Mouse (Mus musculus) gastrocnemius, postnatal 4 days (tissue): ENCODE measurements around the gene Gse1. TPM values are rescaled to one million over a fixed set of nuclear protein-coding genes. Genes with fewer than 3 reads are reported as not detected.

Source experiments
- DNase-seq, 2 experiments: peaks; one replicate each; pipeline ENCODE4 v3.0.0; 2021 to 2022; ENCODE audit warnings: low spot score in 2 of 2, mixed read lengths in 2 of 2
- total RNA-seq, 2 experiments: library from RNA; stranded (reverse); gene quantifications; 2 replicates each; pipeline ENCODE4 v1.2.3; 2021

The Gse1 gene
- total RNA-seq, 2 experiments from 2014 or later, result 45.9 to 48.7 TPM

DNA sequence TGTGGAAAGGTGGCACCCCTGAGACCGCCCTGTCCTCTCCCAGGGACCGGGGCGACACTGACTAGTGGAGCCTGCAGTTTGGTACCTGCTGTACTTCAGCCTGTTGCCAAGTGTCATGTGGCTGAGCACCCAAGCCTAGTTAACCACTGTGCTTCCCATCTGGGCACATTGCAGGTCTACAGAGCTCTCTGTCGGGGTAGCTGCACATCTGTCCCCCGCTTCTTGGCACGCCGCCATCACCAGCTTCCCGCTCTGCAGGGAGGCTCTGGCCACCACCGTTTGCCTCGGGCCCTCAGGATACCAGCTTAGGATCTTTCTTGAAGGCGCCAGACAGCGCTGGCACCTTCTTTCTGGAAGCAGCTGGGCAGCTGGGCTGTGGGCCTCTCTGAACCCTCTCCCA lies 6.2 kb downstream of the Gse1 start:
- DNase-seq, result peak in 1 of 2 experiments; percentile 61

DNA sequence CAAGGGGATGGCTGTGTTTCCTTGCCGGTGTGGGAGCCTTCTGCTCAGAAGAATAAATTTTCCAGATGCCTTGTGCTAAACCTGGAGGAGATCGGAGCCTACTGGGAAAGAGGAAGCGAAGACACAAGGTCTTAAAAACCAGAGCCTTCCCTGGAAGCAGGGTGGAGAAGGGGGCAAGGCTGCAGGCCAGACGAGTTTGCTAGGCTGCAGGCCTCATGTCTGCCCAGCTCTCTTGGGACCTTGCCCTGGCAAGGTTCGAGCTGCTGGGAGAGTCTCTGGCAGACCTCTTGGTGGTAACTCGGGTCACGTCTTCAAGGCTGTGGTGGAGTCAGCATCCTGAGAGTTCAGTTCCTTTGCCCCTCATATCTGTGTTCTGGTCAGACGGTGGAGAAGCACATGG lies 6.6 kb downstream of the Gse1 start:
- DNase-seq, result no peak

DNA sequence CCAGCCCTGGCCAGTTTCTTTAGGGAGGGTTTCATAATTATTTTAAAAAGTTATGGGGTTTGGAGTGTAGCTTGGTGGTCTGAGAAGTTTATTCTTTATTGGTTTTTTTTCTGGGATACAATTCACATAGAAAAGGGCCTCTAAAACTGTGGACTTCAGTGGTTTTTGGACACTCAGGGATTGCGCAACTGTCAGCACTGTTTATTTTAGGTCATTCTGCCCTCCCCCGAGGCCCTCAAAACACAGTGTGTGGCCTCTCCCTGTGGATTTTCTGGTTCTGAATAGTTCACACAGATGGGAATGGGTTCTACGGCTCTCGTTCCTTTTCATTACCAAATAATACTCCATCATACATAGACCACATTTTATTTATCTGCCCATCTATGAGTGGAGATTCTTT lies 15.0 kb downstream of the Gse1 start:
- DNase-seq, result no peak

DNA sequence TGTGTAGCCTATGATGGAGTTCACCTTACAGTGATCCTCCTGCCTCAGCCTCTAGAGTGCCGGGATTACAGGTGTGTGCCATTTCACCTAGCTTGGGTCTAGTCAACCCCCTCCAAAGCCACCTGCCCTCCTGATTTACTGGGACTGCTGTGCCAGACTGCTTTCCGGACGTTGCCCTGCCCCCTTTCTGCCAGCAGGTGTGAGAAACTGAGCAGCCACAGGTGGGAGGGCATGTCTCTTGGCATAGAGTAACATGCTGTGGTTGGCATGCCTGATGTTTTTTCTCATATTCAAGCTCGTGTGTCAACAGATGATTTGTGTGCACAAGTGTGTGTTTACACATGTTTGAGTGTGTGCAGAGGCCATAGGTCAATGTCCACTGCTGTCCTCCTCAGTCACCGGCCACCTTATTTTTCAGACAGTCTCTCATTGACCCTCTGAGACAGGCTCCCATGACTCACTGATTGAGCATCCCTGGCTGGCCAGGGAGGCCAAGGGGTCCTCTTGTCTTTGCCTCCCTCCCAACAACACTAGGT lies 15.7 kb downstream of the Gse1 start:
- DNase-seq, result no peak

DNA sequence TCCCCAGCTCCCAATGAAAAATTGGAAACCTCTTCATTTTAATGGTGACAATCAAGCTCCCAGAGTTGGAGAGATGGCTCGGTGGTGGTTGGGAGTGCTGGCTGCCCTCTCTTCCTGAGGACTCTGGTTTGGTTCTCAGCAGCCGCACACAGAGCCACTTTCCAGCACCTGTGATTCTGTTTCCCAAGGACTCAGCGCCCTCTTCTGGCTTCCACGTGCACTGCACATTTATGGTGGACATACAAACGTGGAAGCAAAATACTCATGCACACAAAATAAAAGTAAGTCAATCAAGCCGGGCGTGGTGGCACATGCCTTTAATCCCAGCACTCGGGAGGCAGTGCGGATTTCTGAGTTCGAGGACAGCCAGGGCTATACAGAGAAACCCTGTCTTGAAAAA lies 16.3 kb downstream of the Gse1 start:
- DNase-seq, result no peak

DNA sequence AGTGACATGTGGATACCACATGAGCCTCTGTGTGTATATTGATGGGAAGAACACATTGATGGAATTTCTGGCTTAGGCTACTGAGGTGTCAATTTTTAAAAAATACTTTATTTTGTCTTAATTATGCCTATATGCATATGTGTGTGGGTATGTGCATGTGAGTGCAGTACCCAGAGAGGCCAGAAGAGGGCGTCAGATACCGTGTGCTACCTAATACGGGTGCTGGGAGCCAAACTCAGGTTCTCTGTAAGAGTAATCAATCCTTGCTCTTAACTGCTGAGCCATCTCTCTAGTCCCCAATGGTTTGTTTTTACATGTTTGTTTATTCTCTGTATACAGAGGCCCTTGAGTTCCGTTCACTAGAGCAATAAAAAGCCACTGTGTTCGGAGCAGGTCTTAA lies 19.4 kb downstream of the Gse1 start:
- no peak for DNase-seq

DNA sequence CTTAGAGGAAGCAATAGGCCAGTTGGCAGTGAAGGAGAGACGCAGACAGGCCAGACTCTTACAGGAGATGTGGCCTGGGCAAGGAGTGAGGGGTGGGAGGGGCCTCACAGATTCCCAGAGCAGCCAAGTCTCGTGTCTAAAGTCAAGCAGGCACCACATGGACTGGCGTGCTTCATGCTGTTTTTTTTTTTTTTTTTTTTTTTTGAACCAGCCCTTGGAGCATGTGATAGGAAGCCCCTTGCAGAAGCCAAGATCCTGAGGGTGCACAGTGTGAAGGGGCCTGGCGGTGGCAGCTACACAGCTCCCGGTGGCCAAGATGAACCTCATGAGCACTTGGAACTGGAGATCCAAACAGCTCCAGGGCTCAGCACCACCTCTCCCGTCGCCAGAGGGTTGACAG lies 19.8 kb downstream of the Gse1 start:
- no peak for DNase-seq

DNA sequence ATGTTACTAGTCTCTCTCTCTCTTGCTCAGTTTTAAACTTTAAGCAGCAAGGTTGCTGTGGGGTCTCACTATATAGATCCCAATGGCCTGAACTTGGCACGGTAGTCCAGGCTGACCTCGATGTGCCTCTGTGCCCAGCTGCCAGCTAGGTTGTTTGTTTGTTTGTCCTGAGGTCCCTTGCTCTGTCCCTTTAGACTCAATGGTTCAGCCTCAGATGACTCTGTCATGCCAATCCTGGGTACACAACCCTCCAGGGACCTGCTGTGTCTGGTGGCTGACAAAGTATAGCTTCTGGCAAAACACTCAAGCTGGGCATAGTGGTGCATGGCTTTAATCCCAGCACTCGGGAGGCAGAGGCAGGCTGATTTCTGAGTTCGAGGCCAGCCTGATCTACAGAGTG lies 20.2 kb downstream of the Gse1 start:
- no peak for DNase-seq

DNA sequence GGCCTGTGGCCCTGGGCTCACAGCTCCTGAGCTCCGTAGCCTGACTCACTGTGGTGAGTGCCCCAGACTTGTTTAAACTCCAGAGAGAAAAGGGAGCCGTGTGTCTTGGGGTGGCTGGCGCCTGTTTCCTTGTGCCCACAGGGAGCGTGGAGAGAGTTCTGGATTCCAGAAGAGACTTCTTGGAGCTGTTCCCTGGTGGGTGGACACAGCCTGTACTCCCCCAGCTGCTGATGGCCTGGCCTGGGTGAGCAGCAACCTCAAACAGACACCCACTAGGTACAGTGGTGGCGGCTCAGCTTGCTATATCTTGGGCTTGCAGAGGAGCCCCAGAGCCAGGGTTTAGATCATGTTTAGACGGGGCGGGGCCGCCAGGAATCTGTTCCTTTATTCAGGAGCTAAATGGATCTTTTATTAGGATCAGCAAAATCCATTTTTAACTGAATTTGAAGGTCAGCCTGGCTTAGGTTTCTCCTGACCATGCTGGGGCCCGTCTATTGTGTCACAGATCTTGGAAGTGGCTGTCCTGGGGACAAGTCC lies 21.6 kb downstream of the Gse1 start:
- no peak for DNase-seq

DNA sequence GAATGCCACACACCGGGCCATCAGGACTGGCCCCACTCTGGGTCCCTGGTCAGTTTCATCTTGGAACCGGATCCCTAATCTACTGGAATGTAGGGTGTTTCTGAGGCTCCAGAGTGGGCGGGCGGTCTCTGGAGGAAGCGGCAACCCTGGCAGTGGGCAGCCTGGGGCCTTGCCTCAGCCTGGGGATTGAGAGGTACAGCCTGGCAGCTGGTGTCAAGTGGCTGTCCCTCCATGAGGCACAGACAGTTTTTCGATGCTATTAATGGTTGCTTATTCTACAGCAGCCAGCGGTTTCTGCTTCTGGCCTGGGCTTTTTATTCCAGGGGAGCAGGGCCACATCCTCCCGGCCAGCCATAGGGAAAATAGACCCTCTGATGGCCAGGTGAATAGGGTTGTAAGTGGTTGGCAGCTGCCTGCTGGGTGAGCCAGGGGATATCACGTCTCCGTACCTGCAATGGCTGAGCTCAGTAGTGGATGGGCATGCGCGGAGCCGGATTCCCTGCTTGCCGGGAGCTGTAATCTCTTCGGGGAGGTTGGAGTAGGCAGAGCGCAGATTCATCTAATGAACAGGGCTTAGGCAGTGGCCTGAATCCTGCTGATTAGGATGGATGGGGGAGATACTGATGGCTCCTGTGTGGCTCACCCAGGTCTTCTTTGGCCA lies 22.6 kb downstream of the Gse1 start:
- DNase-seq, result no peak

DNA sequence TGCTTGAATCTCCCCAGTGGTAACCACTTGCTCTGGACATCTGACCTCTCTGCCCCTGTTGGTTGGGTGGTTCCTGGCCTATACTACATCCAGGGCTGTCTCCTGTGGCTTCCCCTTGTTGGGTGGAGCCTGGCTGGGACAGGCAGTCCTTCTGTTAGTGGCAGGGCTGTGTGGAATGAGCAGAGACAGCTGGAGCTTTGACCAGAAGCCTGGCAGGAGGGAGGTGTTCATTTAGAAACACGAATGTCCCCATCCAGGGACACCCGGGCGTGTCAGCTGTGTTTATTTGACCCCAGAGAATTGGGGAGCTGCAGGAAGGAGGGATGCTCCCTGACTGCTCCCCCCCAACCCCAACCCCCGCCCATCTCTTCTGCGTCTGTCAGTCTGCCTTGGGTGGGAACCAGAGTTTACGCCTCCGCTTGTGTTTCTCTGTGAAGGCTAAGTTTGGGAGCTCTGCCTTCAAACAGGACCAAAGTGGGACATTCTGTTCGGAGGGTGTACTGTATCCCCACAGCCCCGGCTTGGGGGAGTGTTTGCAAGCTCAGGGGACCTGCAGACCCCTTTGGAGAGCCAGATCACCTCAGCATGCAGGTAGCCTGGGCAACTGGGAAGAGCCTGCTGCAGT lies 23.3 kb downstream of the Gse1 start:
- DNase-seq, result no peak

DNA sequence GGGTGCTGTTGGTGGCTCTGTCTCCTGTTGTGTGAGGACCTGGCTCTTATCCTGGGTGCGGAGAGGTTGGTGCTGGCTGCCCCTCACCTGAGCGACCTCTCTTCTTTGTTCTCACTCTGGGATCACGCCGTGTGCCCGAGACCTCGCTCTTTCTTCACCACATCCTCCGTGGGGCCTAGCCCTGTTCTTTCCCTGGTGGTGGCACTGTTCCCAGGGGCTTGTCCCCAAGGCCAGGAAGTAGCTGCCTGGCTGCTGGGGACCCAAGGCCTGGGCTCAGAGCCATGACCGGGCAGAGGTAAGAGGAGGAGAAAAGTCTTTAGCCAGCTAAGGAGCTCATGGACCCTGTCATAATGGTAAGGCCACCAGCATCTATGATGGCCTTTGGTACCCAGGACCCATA lies 25.4 kb downstream of the Gse1 start:
- DNase-seq, result no peak

DNA sequence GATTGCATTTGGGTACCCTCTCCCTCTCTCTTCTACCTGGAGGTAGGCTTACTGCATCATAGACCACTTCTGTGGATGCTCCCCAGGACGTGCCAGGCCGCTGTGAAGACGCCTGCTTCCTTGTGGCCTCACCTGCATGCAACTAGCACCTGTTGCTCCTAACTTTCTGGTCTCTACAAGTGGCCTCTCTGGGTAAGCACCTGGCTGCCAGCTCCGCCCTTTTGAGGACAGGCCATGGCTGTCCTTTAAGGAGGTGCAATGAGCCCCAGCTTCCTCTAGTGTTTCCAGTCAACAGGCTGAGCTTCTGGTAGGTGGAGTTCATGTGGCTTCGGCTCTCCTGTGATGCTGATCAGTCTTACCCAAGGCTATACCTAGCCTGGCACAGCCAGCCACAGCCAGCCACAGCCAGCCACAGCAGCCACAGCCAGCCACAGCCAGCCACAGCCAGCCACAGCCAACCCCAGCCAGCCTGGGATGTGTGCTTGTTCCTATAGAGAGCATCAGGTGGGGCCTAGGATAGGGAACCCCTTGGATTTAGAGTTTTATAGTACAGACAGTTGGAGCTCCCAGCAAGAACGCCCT lies 27.2 kb downstream of the Gse1 start:
- DNase-seq, result no peak

DNA sequence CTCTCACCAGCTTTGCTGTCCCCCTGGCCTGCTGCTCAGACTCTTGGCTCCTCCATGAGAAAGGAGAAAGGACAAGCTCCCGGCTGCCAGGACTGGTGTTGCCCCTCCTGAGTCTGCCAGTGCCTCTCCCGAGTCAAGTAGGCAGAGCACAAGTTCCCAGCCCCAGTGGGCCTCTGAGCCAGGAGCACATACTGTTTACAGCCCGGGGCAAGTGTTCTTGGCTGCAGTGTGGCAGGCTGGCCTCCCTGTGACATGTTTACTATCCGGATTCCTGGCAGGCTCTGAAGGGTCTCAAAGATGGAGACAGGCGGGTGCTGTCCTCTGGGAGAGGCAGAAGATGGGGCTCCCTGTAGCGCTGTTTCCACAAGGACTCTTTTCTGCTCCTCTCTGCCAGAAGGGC lies 28.7 kb downstream of the Gse1 start:
- no peak for DNase-seq

DNA sequence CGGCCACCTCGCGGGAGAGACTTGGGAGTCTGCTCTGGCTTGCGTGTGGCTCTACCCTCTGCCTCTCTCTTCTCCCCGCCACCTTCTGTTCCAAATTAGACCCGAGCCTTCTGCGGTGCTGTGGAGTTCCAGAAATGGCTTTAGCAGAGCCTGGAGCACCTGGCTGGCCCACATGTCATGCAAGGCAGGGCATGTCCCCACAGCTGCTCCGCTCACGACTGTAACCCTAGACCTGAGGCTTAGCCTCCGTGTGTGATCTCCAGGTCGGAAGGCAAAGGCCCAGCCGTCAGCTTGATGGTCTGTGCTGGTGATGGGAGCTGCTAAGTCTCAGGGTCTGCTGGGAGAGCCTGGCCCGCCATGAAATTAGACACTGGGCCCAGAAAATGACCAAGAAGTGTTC lies 30.9 kb downstream of the Gse1 start:
- DNase-seq, result no peak

DNA sequence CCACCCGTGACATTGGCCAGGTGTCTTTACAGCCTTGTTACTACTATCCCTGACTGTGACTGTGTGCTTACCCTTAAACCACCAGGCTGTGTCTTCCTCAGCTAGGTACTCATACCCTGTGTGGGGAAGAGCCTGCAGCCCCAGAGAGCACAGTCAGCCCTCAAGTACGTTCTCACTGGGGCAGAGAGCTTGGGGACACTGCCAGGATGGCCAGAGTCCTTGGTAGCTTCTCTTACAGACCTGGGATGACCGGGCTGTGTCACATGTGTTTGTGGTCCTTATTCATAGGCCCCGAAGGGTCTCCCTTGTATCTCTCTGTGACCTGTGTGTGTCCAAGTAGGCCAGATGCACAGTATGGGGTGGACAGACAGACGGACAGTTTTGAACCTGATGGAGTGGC lies 32.4 kb downstream of the Gse1 start:
- DNase-seq, result no peak

DNA sequence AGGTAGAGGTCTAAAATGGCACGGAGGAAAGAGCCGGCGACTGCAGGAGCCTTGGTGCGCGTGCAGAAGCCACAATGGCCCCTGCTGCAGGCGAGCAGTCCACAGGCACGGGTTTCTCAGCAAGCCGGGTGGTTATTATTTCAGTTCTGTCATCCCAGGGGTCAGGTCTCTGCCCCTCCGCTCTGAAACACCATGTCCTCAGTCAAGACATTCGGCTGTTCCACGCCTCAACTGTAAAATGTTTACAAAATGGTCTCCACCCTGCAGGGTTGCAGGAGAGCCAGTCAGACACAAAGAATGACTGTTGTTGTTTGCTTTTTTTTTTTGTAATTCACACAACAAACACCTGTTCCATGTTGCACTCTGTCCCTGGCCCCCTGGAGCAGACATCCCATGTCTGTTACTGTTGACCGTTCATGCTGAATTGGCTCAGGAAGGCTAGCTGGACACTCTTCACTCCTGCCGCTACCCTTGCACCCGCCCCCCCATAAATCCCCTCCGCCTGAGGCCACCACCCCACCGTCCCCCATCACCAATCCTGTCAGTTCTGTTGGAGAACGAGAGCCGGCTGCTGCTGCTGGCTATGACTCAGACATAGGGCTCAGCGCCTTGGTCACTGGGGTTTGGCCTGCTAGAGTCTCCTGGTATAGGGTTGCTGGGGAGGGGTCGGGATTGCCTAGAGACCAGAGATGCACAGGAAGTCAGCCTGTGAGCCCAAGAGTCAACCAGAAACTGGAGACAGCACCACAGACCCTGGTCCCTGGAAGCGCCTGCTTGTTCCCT lies 33.3 kb downstream of the Gse1 start:
- DNase-seq, result no peak

DNA sequence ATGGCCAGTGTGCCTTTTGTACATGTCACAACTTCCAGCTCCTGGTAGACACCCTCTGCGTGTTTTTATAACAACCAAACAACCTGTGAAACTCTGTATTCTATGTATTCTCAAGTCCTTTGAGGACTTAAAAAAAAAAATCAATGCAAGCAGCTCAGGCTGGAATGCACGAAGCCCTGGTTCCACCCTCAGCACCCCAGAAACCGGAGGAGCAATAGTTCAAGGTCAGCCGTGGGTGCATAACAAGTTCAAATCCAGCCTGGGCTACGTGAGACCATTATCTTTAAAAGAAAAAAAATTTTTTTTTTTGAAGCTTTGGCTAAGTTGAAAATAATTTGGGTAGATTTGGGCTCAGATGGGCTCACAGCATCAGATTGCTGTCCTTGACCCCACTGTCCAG lies 35.6 kb downstream of the Gse1 start:
- DNase-seq, result no peak

DNA sequence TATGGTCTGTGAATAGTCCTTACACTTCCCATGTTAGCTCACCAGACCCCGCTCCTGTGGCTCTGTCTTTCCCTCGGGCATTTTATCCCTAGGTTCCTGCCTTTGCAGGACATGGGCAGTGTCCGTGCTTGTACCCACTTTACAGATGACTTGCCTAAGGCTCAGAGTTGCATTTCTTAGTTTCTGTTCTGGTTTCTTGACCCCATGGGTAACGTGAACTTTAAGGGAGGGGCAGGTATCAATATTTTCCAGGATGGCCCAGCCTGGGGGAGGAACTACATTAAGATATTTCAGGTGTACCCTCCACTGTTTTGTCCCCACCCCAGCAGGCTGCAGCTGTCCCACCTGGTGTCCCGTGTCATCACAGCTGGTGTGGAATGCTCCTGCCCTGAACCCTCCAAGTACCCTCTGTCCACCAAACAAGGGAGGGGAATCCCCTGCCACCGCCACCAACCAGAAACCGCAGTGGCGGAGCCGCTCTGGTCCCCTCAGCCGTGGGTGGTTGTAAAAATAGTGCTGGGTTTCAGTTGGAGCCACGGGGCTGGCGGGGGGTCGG lies 36.2 kb downstream of the Gse1 start:
- no peak for DNase-seq

DNA sequence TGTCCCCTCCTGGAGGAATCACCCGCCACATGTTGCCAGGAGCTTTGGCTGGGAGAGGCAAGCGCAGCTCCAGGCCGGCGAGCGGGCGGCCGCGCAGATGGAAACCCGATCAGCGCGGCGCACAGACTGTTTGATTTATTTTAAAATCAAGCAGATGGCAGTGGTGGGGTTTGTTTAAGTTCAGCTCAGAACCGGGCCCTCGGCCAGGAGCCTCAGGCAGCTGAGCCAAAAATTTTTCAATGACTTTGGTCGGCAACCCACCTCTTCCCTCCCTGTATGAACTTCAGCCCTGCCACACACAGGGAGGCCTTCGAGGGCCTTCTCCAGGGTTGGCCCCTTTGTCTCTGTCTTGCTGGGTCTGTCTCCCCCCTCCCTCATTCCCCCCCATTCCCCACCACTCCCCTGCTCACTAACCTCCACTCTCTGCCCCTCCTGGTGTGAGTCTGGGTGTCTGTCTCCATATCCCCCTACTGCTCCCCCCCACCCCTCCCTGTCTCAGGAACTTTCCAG lies 36.7 kb downstream of the Gse1 start:
- peak; percentile 60 to 84 for DNase-seq

DNA sequence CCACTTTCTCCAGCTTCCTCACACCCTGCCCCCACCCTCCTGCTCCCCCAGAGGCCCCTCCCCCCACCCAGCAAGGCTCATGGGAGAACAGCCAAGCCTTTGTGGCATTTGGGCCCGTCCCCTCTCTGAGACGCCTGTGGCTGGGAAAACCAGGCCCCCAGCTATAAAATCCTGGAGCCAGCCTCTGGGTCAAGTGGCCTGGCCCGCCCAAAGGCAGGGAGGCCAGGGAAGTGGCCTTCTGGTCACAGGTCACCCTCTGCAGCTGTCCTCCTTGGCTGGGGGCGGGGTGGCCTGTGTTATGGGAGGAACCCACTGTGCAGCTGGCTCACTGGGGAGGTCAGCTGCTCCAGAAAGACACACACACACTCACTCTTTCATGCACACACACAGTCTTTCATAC lies 37.2 kb downstream of the Gse1 start:
- DNase-seq, result peak; percentile 69 to 89
